Mouse (Mus musculus) limb, embryonic 15.5 days (tissue): ENCODE data around the gene Plaur. TPM values are rescaled to one million over a fixed set of nuclear protein-coding genes. Genes with fewer than 3 reads are reported as not detected.
"Not testable (repeated sequence)": the region's sequence is repeated elsewhere in the genome, so short reads cannot be mapped to it uniquely, and the experiment has no call there.

Source experiments
- ATAC-seq: fragments of 200-750 bp; cut with Nextera tagmentation; 2 replicates; pipeline ENCODE4 v1.8.0; 2017; ENCODE audit warnings: low read depth, moderate TSS enrichment; ENCODE audit not compliant: insufficient number of reproducible peaks, low FRiP score, low TSS enrichment
- H3K27ac ChIP-seq: fragments of 300-500 bp; sonication (generic); 2 replicates; pipeline ENCODE4 v1.5.1; 2015; ENCODE audit warnings: moderate library complexity, mild to moderate bottlenecking, inconsistent platforms
- H3K27me3 ChIP-seq: fragments of 300-500 bp; sonication (generic); 2 replicates; pipeline ENCODE4 v1.6.1; 2015; ENCODE audit warnings: inconsistent platforms
- H3K36me3 ChIP-seq: fragments of 300-500 bp; sonication (generic); 2 replicates; pipeline ENCODE4 v1.6.1; 2015; ENCODE audit warnings: inconsistent platforms
- H3K4me1 ChIP-seq: fragments of 300-500 bp; sonication (generic); 2 replicates; pipeline ENCODE4 v1.6.1; 2015; ENCODE audit warnings: inconsistent platforms
- H3K4me2 ChIP-seq: fragments of 300-500 bp; sonication (generic); 2 replicates; pipeline ENCODE4 v1.6.1; 2015; ENCODE audit warnings: mild to moderate bottlenecking, inconsistent platforms
- H3K4me3 ChIP-seq: fragments of 300-500 bp; sonication (generic); 2 replicates; pipeline ENCODE4 v1.5.1; 2015; ENCODE audit warnings: mild to moderate bottlenecking, inconsistent platforms
- H3K9ac ChIP-seq: fragments of 300-500 bp; sonication (generic); 2 replicates; pipeline ENCODE4 v1.6.1; 2015; ENCODE audit warnings: inconsistent platforms
- H3K9me3 ChIP-seq: fragments of 300-500 bp; sonication (generic); 2 replicates; pipeline ENCODE4 v1.6.1; 2016; ENCODE audit warnings: inconsistent platforms
- WGBS: fragments of 180-500 bp; shearing (Covaris S2); methylation state at CpG from one replicate; pipeline ENCODE4 v1.1.7; 2015; 5-methylcytosine and 5-hydroxymethylcytosine counted together
- polyA plus RNA-seq: library from polyadenylated mRNA; unstranded; fragments of >200 nt; fragmentation: Nextera tagmentation; extraction: Ambion mirVana; gene quantifications from 2 replicates; pipeline ENCODE4 v1.2.1, GENCODE M21; 2015

Plaur gene
- polyA plus RNA-seq, 1 experiment from 2014 or later: 8.1 TPM

DNA sequence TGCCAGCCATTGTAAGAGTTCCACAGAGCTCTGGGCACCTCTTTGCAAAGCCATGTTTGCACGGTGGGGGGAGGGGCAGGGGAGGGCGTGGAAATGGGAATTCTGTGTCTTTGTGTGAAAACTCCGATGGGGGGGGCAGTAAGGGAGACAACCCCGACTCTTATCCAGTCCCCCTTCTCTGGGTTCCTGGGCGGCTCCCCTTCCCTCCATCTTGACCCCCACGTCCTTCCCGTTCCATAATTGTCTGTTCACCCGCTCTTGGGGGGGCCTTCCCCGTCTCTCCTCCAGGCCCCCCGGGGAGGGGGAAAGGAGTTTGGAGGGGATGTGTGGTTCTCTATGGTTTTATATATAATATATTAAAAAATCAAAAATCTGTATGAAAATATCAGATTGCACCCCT, 41.7 kb downstream of the Plaur start:
- Histone ChIP-seq H3K27me3 (peaks cover 32% of the 10 kb centered on the region), H3K4me1 (peaks cover 46% of the 10 kb centered on the region), H3K27ac (no peak overlapping the region), H3K9me3 (no peaks in the 10 kb centered on the region), H3K9ac (no peak overlapping the region), H3K36me3 (no peaks in the 10 kb centered on the region), H3K4me3 (no peak overlapping the region), H3K4me2 (no peak overlapping the region)
- no peak for ATAC-seq
- WGBS: 15% methylated on average over 10 of the region's 10 CpGs

DNA sequence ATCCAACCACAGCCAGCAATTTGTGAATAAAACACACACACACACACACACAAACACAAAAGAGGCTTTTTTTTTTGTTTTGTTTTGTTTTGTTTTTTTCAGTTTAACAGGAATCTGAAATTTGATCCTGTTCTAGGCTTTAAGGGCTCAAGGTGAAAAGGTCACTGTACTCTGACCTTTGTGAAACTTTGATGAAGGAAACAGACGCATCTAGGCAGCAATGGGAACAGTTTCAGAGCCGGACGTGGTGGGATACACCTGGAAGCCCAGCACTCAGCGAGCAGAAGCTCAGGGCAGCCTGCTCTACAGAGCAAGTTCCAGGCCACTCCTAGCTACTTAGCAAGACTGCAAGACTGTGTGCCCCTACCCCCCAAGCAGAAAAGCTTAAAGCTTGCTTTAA, 42.6 kb downstream of the Plaur start:
- Histone ChIP-seq H3K36me3 (no peaks in the 10 kb centered on the region), H3K4me1 (peaks cover 43% of the 10 kb centered on the region), H3K9me3 (no peaks in the 10 kb centered on the region), H3K4me3 (no peak overlapping the region), H3K4me2 (no peak overlapping the region), H3K9ac (no peak overlapping the region), H3K27me3 (peaks cover 23% of the 10 kb centered on the region), H3K27ac (no peak overlapping the region)
- 23% methylated on average over 4 of the region's 4 CpGs for WGBS
- no peak for ATAC-seq

- Histone ChIP-seq H3K4me1 (peaks cover 36% of the 10 kb centered on the region), H3K4me2 (peak overlapping the region; percentile 79), H3K27me3 (peaks cover 17% of the 10 kb centered on the region), H3K27ac (peak overlapping the region; percentile 99), H3K4me3 (peak overlapping the region; percentile 80; the same call in 1 of the 2 replicates), H3K9ac (no peak overlapping the region), H3K9me3 (no peaks in the 10 kb centered on the region), H3K36me3 (no peaks in the 10 kb centered on the region)
- WGBS: 29% methylated on average over 15 of the region's 15 CpGs
- ATAC-seq: no peak
Measured at GRCm38 (mm10) chr7:24505447-24506064, 43.3 kb downstream of the Plaur start.

DNA sequence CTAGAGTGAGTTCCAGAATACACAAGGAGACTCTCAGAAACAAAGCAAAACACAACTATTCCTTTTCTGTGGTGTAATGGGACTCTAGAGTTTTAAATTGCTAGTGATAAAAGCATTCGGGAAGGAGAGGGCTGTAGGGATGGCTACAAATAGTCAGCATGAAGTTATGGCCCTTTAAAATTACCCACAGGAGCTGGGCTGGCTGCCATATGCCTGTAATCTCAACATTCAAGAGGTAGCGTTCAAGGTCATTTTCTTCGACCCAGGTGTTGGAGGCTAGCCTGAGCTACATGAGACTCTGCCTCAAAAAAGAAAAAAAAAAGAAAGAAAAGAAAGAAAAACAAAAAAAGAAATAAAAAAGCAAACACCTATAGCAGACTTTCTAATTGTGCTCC, 43.8 kb downstream of the Plaur start:
- Histone ChIP-seq H3K9ac (no peak overlapping the region), H3K4me3 (peak overlapping the region; percentile 80), H3K27ac (peak overlapping the region; percentile 99), H3K4me1 (peaks cover 36% of the 10 kb centered on the region), H3K27me3 (peaks cover 13% of the 10 kb centered on the region; the same call in 1 of the 2 replicates), H3K36me3 (no peaks in the 10 kb centered on the region), H3K4me2 (peak overlapping the region; percentile 79), H3K9me3 (no peaks in the 10 kb centered on the region)
- WGBS: 13% methylated on average over 3 of the region's 3 CpGs
- no peak; the same call in 1 of the 2 replicates for ATAC-seq

DNA sequence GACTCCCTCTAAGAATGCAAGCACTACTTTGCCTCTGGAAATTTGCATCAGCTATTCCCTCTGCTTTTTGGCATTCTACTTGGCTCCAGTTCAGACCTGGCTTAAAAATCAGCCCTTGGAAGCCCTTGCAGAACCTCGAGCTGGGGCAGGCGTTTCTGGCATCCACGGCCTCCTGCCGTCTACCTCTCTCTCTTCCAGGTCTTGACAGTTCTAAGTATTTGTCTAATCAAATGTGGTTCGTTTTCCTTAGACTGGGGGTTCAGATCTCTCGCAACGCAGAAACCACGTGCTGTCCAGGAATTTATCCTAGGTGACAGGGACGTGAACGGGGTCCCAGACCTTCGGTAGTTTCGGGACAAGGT, 44.2 kb downstream of the Plaur start:
- H3K9me3 ChIP-seq: no peaks in the 10 kb centered on the region
- under 1% methylated on average over 12 of the region's 12 CpGs for WGBS
- peaks cover 13% of the 10 kb centered on the region; the same call in 1 of the 2 replicates for H3K27me3 ChIP-seq
- peak overlapping the region; percentile 80 for H3K4me3 ChIP-seq
- H3K27ac ChIP-seq: peak overlapping the region; percentile 99
- peaks cover 2% of the 10 kb centered on the region; the same call in 1 of the 2 replicates for H3K36me3 ChIP-seq
- peak; percentile 17; the same call in 1 of the 2 replicates for ATAC-seq
- H3K4me1 ChIP-seq: peaks cover 36% of the 10 kb centered on the region
- no peak overlapping the region for H3K9ac ChIP-seq
- H3K4me2 ChIP-seq: peak overlapping the region; percentile 79

- Histone ChIP-seq H3K27ac (peak within 1 kb of the TSS; percentile 99), H3K9me3 (no peaks in the 10 kb centered on the region), H3K36me3 (peaks cover 6% of the 10 kb centered on the region; the same call in 1 of the 2 replicates), H3K4me2 (peak within 1 kb of the TSS; percentile 79), H3K27me3 (peaks cover 10% of the 10 kb centered on the region; the same call in 1 of the 2 replicates), H3K4me1 (peaks cover 36% of the 10 kb centered on the region), H3K9ac (peak within 1 kb of the TSS; percentile 94), H3K4me3 (peak within 1 kb of the TSS; percentile 80)
- ATAC-seq: peak; percentile 74
- 0% methylated on average over 84 of the region's 84 CpGs for WGBS
Measured at GRCm38 (mm10) chr7:24506838-24507725, 44.8 kb downstream of the Plaur start, which contains the start of gene Zfp428. TSS of gene Zfp428 (plus strand) at chr7:24507006.

GRCm38 (mm10) chr7:24507726-24508114, 45.4 kb downstream of the Plaur start:
- H3K4me2 ChIP-seq: peak overlapping the region; percentile 79
- WGBS: under 1% methylated on average over 20 of the region's 20 CpGs
- H3K27me3 ChIP-seq: 0 out of 2 replicates have a peak, but pooled peaks cover 5% of the 10 kb centered on the region
- peak overlapping the region; percentile 99 for H3K27ac ChIP-seq
- H3K36me3 ChIP-seq: peaks cover 9% of the 10 kb centered on the region; the same call in 1 of the 2 replicates
- no peaks in the 10 kb centered on the region for H3K9me3 ChIP-seq
- peak overlapping the region; percentile 80 for H3K4me3 ChIP-seq
- ATAC-seq: 0 out of 2 replicates have a peak, but pooled peaks have one; percentile 8
- peaks cover 36% of the 10 kb centered on the region for H3K4me1 ChIP-seq
- peak overlapping the region; percentile 94 for H3K9ac ChIP-seq

DNA sequence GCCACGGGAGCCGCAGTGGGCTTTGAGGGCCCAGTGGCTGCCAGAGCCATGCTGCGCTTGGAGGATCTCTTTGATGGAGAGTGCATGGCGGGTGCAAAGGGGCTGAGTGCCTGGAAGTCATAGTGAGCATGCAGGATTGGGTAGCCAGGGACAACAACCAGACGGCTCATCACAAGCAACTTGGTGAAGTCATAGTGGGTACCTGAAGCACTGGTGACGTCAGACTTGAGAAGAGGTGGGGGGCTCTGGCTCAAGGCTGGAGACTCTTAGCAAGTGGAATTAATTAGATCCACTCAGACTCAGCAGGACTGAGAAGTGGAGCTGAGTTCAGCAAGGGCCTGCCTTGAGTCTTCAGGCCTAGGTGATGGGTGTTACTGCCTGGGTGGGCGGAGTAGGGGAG, 50.1 kb downstream of the Plaur start, which contains the start of gene AC161166.1:
Gene AC161166.1 (minus strand): TSS at position 101 of the 400 bp plus-strand sequence.
- Histone ChIP-seq H3K9me3 (no peaks in the 10 kb centered on the region), H3K27me3 (no peaks in the 10 kb centered on the region), H3K9ac (no peak within 1 kb of the TSS), H3K36me3 (peaks cover 33% of the 10 kb centered on the region; the same call in 1 of the 2 replicates), H3K4me1 (peaks cover 11% of the 10 kb centered on the region), H3K27ac (no peak within 1 kb of the TSS), H3K4me3 (no peak within 1 kb of the TSS), H3K4me2 (no peak within 1 kb of the TSS)
- 81% methylated on average over 7 of the region's 7 CpGs for WGBS
- no peak for ATAC-seq

- H3K9ac ChIP-seq, H3K27ac ChIP-seq, H3K4me2 ChIP-seq, H3K9me3 ChIP-seq, ATAC-seq, H3K4me1 ChIP-seq, H3K4me3 ChIP-seq, H3K27me3 ChIP-seq: not testable (repeated sequence)
- peaks cover 32% of the 10 kb centered on the region; the same call in 1 of the 2 replicates for H3K36me3 ChIP-seq
- WGBS: 73% methylated on average over 8 of the region's 8 CpGs
Measured at GRCm38 (mm10) chr7:24516319-24516718, 54.0 kb downstream of the Plaur start.

- no peak overlapping the region for H3K27ac ChIP-seq
- H3K36me3 ChIP-seq: peaks cover 27% of the 10 kb centered on the region; the same call in 1 of the 2 replicates
- H3K9ac ChIP-seq: no peak overlapping the region
- WGBS: 49% methylated on average over 5 of the region's 5 CpGs
- no peak overlapping the region for H3K4me3 ChIP-seq
- H3K9me3 ChIP-seq: no peaks in the 10 kb centered on the region
- no peaks in the 10 kb centered on the region for H3K27me3 ChIP-seq
- H3K4me1 ChIP-seq: no peaks in the 10 kb centered on the region
- ATAC-seq: no peak
- H3K4me2 ChIP-seq: no peak overlapping the region
Measured at GRCm38 (mm10) chr7:24517077-24517476, 54.8 kb downstream of the Plaur start.

DNA sequence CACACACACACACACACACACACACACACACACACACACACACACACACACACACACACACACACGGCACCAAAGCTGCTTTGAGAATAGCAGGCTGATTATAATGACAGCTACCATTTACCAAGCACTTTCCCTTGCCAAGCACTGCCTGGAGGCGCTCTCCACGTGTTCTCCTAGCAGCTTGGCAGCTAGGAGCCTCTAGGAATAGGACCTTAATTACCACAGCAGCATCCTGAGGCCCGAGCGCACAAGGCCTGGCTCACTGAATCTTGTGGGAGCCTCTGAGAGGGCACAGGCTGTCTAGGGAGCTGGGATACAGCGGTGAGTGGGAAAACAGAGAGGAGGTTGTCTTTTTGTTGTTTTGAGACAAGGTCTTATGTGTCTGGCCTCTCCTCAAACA, 55.4 kb downstream of the Plaur start:
- H3K4me1 ChIP-seq: no peaks in the 10 kb centered on the region
- no peak for ATAC-seq
- WGBS: 59% methylated on average over 6 of the region's 6 CpGs

More for the DNA sequence above, 55.4 kb downstream of the Plaur start:
- Histone ChIP-seq H3K9me3 (no peaks in the 10 kb centered on the region), H3K27ac (no peak overlapping the region), H3K4me3 (no peak overlapping the region), H3K9ac (no peak overlapping the region), H3K36me3 (peaks cover 23% of the 10 kb centered on the region; the same call in 1 of the 2 replicates), H3K27me3 (no peaks in the 10 kb centered on the region), H3K4me2 (no peak overlapping the region)
